Mouse (Mus musculus) kidney, postnatal 14 days (tissue): ENCODE data around the gene Sec23a.
"Not testable (repeated sequence)": the region's sequence is repeated elsewhere in the genome, so short reads cannot be mapped to it uniquely, and the experiment has no call there.

Source experiments
- DNase-seq: peaks from one replicate; pipeline ENCODE4 v3.0.0; 2022; ENCODE audit warnings: mixed read lengths

Sec23a gene

GRCm38 (mm10) chr12:59011844-59012709 lies at the start of gene Sec23a:
Gene Sec23a (minus strand): TSS chr12:59012017.
- peak; percentile 99 for DNase-seq

GRCm38 (mm10) chr12:59060993-59061595 lies 49.3 kb upstream of the Sec23a start, which contains the start of gene Trappc6b:
Gene Trappc6b (minus strand): TSS chr12:59061472.
- DNase-seq, result peak; percentile 88

- no peak for DNase-seq
These were observed 48.5 kb upstream of the Sec23a start for GRCm38 (mm10) chr12:59060322-59060721.

- DNase-seq, result not testable (repeated sequence)
These were observed 46.4 kb upstream of the Sec23a start for GRCm38 (mm10) chr12:59058242-59058641.

DNA sequence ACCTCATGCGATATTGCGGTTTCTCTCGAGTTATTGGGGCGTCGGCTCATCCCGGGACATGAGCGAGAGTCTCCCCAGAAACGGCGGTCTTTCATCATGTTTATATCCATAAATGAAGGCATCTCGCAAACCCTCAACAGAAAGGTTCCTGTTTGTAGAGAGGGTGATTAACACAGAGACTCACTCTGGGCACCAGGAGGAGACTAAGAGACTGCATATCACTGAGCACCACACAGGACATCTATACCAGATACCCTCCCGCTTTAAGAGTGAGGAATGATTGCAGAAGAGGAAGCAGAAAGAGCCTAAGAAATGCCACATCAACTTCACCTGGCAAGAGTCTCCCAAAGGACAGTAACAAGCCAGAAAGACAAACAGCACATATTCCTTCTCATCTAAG lies 44.4 kb upstream of the Sec23a start:
- DNase-seq, result no peak

DNA sequence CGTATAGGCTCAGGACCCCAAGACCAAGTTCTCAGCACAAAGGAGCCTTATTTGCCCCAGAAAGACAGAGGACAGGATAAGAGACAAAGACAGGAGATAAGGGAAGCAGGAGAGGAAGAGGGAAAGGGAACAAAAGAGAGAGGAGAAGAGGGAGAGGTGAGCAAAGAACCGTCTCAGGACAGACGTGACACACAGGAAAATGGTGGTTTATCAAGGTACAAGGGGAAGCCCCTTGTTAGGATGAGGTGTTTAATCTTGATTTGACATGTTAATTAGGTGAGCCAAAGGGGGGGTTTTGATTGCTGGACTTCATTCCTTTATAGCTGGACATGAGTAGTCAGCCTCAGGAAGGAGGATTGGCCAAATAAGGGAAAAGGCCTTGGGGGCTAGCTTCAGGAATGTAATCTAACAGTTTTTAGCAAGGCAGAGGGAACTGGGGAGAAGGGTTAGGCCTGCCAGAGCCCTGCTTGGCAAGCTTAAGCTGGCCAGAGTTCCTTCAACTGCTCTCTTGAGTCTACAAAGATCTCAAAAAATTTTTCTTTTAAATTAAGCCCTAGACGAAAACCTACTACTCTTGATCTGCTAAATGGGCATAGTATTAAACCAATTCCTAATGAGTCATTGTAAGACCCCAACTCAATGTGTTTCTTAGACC lies 43.5 kb upstream of the Sec23a start:
- DNase-seq, result no peak

DNA sequence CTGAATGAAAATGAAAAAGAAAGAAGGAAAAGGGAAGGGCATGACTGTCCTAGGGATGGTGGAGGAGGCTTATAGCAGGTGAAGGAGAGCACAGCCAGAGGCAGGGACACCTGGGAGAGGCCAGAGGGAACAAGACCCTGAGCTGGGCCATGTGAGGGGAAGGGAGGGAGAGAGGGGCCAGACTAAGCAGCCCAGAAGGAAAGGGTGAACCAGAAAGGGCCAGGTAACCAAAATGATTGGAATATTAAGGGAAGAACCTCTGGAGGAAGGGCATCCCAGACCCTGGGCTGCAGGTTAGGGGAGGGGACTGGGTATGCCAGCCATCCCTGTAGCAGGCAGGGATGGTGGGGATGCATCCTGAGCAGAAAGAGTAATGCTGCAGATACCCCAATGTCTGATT lies 42.2 kb upstream of the Sec23a start:
- DNase-seq, result no peak

GRCm38 (mm10) chr12:59053166-59053565 lies 41.3 kb upstream of the Sec23a start:
- no peak for DNase-seq

- DNase-seq, result no peak
These were observed 40.7 kb upstream of the Sec23a start for GRCm38 (mm10) chr12:59052470-59052869.

DNA sequence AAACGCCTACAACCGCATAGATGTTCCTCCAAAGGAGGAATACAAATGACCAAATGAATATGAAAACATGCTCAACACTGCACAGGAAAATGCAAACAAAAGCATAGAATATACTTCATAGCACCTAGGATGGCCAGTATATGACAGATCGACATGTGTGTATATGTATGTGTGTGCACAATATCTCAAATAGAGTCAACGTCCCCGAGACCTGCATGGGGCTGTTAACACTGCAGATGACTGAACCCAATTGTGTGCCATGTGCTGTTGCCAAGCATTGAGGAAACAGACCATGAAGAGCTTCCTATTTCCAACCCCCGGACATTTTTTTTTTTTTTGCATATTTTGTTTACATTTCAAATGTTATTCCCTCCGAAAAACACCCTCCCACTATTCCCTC lies 29.0 kb upstream of the Sec23a start:
- DNase-seq, result no peak

- peak; percentile 41 for DNase-seq
These were observed 28.4 kb upstream of the Sec23a start for GRCm38 (mm10) chr12:59039971-59040844.

- DNase-seq, result no peak
These were observed 27.5 kb upstream of the Sec23a start for GRCm38 (mm10) chr12:59039162-59039970.

- DNase-seq, result no peak
These were observed 20.3 kb upstream of the Sec23a start for GRCm38 (mm10) chr12:59032101-59032500.

- no peak for DNase-seq
These were observed 9.5 kb upstream of the Sec23a start for GRCm38 (mm10) chr12:59021306-59021705.

- DNase-seq, result no peak
These were observed 8.1 kb upstream of the Sec23a start for GRCm38 (mm10) chr12:59019891-59020290.

DNA sequence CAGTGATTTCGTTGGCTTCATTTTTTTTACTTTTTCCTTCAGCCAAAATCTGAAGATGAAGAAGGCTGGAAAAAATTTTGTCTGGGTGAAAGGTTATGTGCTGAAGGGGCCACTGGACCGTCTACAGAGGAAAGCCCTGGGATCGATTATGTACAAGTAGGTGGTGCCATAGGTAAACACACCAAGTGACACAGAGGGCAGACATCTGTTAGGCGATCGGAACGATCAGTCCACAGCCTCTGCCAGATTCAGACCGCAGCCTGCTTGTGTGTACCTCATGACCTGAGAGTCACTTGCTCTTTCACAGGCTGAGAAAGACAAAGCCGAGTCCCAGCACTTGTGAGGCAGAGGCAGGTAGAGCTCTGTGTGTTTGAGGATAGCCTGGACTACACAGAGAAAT lies 6.2 kb upstream of the Sec23a start:
- DNase-seq, result no peak

DNA sequence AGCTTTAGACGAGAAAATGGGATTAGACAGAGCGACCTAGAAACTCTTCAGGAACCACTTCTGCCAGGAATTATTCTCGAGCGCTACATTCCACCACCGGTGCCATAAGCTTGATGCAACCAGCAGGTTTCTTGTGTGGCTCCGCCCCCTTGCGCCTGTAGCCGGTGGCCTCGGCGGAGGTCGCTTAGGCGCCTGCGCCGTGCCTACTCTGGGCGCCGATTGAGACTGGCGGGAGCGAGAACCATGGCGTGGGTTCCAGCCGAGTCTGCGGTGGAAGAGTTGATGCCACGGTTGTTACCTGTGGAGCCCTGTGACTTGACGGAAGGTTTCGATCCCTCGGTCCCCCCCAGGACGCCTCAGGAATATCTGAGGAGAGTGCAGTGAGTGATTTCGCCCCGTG lies 1.4 kb upstream of the Sec23a start, which contains the start of gene Gemin2:
Gene Gemin2 (plus strand): TSS at position 160 of the 400 bp plus-strand sequence.
- peak; percentile 96 for DNase-seq

- no peak for DNase-seq
These were observed 884 bp upstream of the Sec23a start for GRCm38 (mm10) chr12:59012710-59013091.

DNA sequence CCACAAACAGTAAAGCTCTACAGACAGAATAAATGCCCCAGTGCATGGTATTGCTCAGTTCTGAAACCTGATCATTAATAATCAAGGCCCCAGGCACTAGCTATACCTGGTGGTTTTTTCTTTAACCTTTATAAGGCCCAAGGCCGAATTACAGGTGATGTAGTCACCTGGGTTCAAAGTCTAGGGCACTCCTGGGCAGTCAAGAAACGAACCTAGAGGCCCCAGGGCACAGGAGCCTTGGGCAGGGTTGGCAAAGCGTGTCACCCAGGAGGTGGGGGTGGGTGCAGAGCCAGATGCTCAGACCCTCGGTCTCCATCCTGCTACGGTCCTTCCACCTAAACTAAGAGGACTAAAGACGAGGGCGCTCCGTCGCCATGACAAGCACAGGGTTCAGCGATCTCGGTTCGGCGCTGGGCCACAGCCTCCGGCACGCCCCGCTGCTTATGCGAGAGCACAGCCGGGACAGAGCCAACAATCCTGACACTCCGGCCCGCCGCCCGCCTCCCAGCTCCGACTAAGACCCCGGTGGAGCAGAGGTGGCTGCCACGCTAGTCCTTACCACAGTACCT lies 458 bp downstream of the Sec23a start:
- no peak for DNase-seq

- DNase-seq, result no peak
These were observed 1.3 kb downstream of the Sec23a start for GRCm38 (mm10) chr12:59010482-59010881.

DNA sequence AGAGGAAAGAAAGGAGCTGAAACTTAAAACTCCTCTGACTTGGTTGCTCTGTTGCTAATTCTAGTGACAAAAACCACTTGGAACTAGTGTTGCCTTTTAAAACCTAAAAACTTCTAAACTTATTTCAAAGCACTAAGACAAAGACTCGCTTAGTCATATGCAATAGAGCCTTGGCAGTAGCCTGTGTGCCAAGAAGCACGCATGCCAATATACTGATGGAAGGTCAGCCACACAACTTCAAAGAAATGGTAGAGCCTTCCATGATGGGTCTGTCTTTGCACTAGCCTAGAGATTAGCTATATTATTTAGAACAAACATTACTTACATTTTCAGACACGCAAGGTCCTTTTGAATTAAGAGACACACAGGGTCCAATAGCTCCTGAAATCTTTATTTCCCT lies 26.1 kb downstream of the Sec23a start:
- no peak for DNase-seq
